28 mouse cellular contexts compared by ENCODE assay signal in the genomic region with DNA sequence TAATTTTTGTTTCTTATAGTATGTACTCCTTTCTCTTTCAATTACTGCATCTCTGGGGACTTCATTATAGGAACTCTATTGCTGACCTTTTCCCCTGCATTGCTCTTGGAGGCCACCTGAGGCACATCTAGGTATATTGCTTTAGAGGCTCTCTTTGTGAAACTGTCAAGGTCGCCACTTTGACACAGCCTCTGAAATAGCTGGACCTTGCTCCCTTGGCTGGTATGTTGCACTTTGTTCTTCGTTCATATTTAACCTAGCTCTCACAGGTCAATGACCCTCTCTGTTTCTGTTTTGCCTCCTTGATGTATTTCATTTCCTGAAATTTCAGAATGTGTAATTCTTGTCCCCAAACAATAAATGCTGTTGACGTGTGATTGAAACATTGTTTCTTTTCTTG.
DNase-seq lines count a peak whose midpoint lies in the region; ATAC-seq and TF ChIP-seq lines count a peak whose summit lies in the region.
"Had no signal": no experiment of that assay in that cellular context is flagged by ENCODE, and none has a peak within 500 bp of the region (broad histone marks: within the 10 kb centered on the region; RNA-seq: fewer than 3 reads in every experiment).

No protein-coding gene starts in this region.

- no peaks in the 10 kb centered on the region for H3K27me3 ChIP-seq in kidney, adult 2 months (replicated peaks; ENCODE audit: control insufficient read depth, insufficient read depth, low read length)
- no peaks in the 10 kb centered on the region for H3K27me3 ChIP-seq in kidney, embryonic 15.5 days
- no peaks in the 10 kb centered on the region for H3K27me3 ChIP-seq in intestine, embryonic 15.5 days (replicated peaks)
- no peaks in the 10 kb centered on the region for H3K27me3 ChIP-seq in liver, embryonic 16.5 days (ENCODE audit: control insufficient read depth, insufficient read depth, low read depth, low read length)
- H3K27me3 ChIP-seq: CH12.LX; forebrain, embryonic 15.5 days; heart, embryonic 12.5 days; hindbrain, embryonic 15.5 days; lung, embryonic 15.5 days; megakaryocyte, embryonic 14.5 days; midbrain, embryonic 13.5 days; Patski had no signal

- no peak overlapping the region for H3K4me3 ChIP-seq in kidney, adult 2 months (ENCODE audit: insufficient read depth, low read depth, low read length)
- H3K4me3 ChIP-seq in kidney, embryonic 15.5 days (replicated peaks) = no peak overlapping the region
- H3K4me3 ChIP-seq in intestine, embryonic 15.5 days (replicated peaks) = no peak overlapping the region
- no peak overlapping the region for H3K4me3 ChIP-seq in liver, embryonic 16.5 days (ENCODE audit: low read depth, low read length)
- H3K4me3 ChIP-seq: forebrain, embryonic 15.5 days; heart, embryonic 12.5 days; hindbrain, embryonic 15.5 days; lung, embryonic 15.5 days; megakaryocyte, embryonic 14.5 days; midbrain, embryonic 13.5 days had no signal

- H3K4me1 ChIP-seq in kidney, adult 2 months (ENCODE audit: control insufficient read depth, insufficient read depth, low read length) = no peaks in the 10 kb centered on the region
- H3K4me1 ChIP-seq in kidney, embryonic 15.5 days = no peaks in the 10 kb centered on the region
- H3K4me1 ChIP-seq in intestine, embryonic 15.5 days (replicated peaks) = no peaks in the 10 kb centered on the region
- H3K4me1 ChIP-seq in liver, embryonic 16.5 days (ENCODE audit: control insufficient read depth, low read depth, low read length) = no peaks in the 10 kb centered on the region
- H3K4me1 ChIP-seq: forebrain, embryonic 15.5 days; heart, embryonic 12.5 days; hindbrain, embryonic 15.5 days; lung, embryonic 15.5 days; megakaryocyte, embryonic 14.5 days; midbrain, embryonic 13.5 days had no signal

- H3K9me3 ChIP-seq in kidney, embryonic 15.5 days (replicated peaks) = no peaks in the 10 kb centered on the region
- H3K9me3 ChIP-seq in intestine, embryonic 15.5 days = no peaks in the 10 kb centered on the region
- H3K9me3 ChIP-seq in liver, embryonic 16.5 days (replicated peaks; ENCODE audit: control insufficient read depth, low read length) = no peaks in the 10 kb centered on the region
- H3K9me3 ChIP-seq: forebrain, embryonic 15.5 days; G1E; heart, embryonic 12.5 days; hindbrain, embryonic 15.5 days; lung, embryonic 15.5 days; megakaryocyte, embryonic 14.5 days; midbrain, embryonic 13.5 days had no signal

- intact Hi-C loops in left cerebral cortex, postnatal 4 days (cut with DNase I) = no loop called here
- intact Hi-C loops in heart, postnatal 25 days (cut with DNase I) = no loop called here

- no peak overlapping the region for H3K9ac ChIP-seq in kidney, embryonic 15.5 days
- H3K9ac ChIP-seq in intestine, embryonic 15.5 days = no peak overlapping the region
- H3K9ac ChIP-seq in liver, embryonic 16.5 days (ENCODE audit: low read depth, low read length) = no peak overlapping the region
- H3K9ac ChIP-seq: forebrain, embryonic 15.5 days; heart, embryonic 12.5 days; hindbrain, embryonic 15.5 days; lung, embryonic 15.5 days; midbrain, embryonic 13.5 days had no signal

- TF ChIP-seq CTCF in kidney, adult 2 months (conservative IDR thresholded peaks at IDR 0.05; ENCODE audit: insufficient read depth, insufficient read length, low read depth, low read length) = no peak

- H3K27ac ChIP-seq in kidney, adult 2 months (ENCODE audit: insufficient read depth, low read depth, low read length) = no peak overlapping the region
- H3K27ac ChIP-seq in kidney, embryonic 15.5 days = no peak overlapping the region
- no peak overlapping the region for H3K27ac ChIP-seq in intestine, embryonic 15.5 days
- no peak overlapping the region for H3K27ac ChIP-seq in liver, embryonic 16.5 days (ENCODE audit: low read length)
- H3K27ac ChIP-seq: forebrain, embryonic 15.5 days; hindbrain, embryonic 15.5 days; kidney, postnatal 0 days; lung, embryonic 15.5 days; midbrain, embryonic 13.5 days; stomach, postnatal 0 days had no signal

- no peak for ATAC-seq in kidney, embryonic 15.5 days (replicated peaks; ENCODE audit: low FRiP score)
- ATAC-seq in intestine, embryonic 15.5 days = peak; percentile 66; the same call in 1 of the 2 replicates
- ATAC-seq in liver, embryonic 16.5 days (ENCODE audit: low read depth) = peak; percentile 85
- ATAC-seq: forebrain, embryonic 15.5 days; midbrain, embryonic 13.5 days; Patski had no signal

- no peaks in the 10 kb centered on the region for H3K36me3 ChIP-seq in kidney, adult 2 months (ENCODE audit: control insufficient read depth, insufficient read depth, low read length)
- no peaks in the 10 kb centered on the region for H3K36me3 ChIP-seq in kidney, embryonic 15.5 days
- no peaks in the 10 kb centered on the region for H3K36me3 ChIP-seq in intestine, embryonic 15.5 days
- no peaks in the 10 kb centered on the region for H3K36me3 ChIP-seq in liver, embryonic 16.5 days (ENCODE audit: control insufficient read depth, insufficient read depth)
- H3K36me3 ChIP-seq: forebrain, embryonic 15.5 days; G1E; heart, embryonic 12.5 days; hindbrain, embryonic 15.5 days; lung, embryonic 15.5 days; midbrain, embryonic 13.5 days had no signal

- peak; percentile 88 for DNase-seq in kidney, adult 2 months
- peak; percentile 5 for DNase-seq in kidney, postnatal 10 days
- DNase-seq in left cerebral cortex, postnatal 4 days = no peak
- no peak for DNase-seq in heart, postnatal 25 days (ENCODE audit: low spot score)
- DNase-seq: adrenal gland, postnatal 36 days; B cell, adult 2 months; cerebellum, postnatal 10 days; gastrocnemius, postnatal 14 days; heart, adult 11 months; heart, postnatal 14 days; lung, postnatal 36 days; right cerebral cortex, postnatal 14 days; thymus, adult 2 months; thymus, postnatal 4 days had no signal

- no peak for TF ChIP-seq POLR2A in kidney, adult 2 months (IDR thresholded peaks at IDR 0.05; ENCODE audit: low read depth, low read length)

- H3K4me2 ChIP-seq in kidney, embryonic 15.5 days = no peak overlapping the region
- H3K4me2 ChIP-seq in intestine, embryonic 15.5 days (replicated peaks) = no peak overlapping the region
- H3K4me2 ChIP-seq in liver, embryonic 16.5 days (ENCODE audit: low read depth, low read length) = no peak overlapping the region
- H3K4me2 ChIP-seq: forebrain, embryonic 15.5 days; heart, embryonic 12.5 days; hindbrain, embryonic 15.5 days; lung, embryonic 15.5 days; midbrain, embryonic 13.5 days had no signal

- 37% methylated on average over 3 of the region's 3 CpGs for WGBS in kidney, adult 2 months
- 64% methylated on average over 3 of the region's 3 CpGs for WGBS in kidney, embryonic 15.5 days
- WGBS in intestine, embryonic 15.5 days = 56% methylated on average over 3 of the region's 3 CpGs
- 45% methylated on average over 3 of the region's 3 CpGs for WGBS in liver, embryonic 16.5 days (ENCODE audit: insufficient replicate concordance)

Comparison
In these comparisons a context has a peak if more than half of its experiments do, and no peak if none do; other contexts are left out.
1. DNase-seq: peak in kidney, adult 2 months (single experiment) and kidney, postnatal 10 days (single experiment); none in left cerebral cortex, postnatal 4 days (single experiment) and heart, postnatal 25 days (single experiment).